Mouse (Mus musculus) adrenal gland, adult 10 weeks (tissue): ENCODE measurements around the gene Trf. TPM values are rescaled to one million over a fixed set of nuclear protein-coding genes. Genes with fewer than 3 reads are reported as not detected.

Source experiments
- polyA plus RNA-seq: library from polyadenylated mRNA; stranded (reverse); fragments of 350-450 nt; fragmentation: Illumina TruSeq; extraction: RNeasy Lipid Tissue Mini Kit (QIAGEN cat#74804); gene quantifications from one replicate; pipeline ENCODE4 v1.2.3, GENCODE M21; 2014; ENCODE audit warnings: low read depth, low replicate concordance

The Trf gene
- 255 TPM for polyA plus RNA-seq

DNA sequence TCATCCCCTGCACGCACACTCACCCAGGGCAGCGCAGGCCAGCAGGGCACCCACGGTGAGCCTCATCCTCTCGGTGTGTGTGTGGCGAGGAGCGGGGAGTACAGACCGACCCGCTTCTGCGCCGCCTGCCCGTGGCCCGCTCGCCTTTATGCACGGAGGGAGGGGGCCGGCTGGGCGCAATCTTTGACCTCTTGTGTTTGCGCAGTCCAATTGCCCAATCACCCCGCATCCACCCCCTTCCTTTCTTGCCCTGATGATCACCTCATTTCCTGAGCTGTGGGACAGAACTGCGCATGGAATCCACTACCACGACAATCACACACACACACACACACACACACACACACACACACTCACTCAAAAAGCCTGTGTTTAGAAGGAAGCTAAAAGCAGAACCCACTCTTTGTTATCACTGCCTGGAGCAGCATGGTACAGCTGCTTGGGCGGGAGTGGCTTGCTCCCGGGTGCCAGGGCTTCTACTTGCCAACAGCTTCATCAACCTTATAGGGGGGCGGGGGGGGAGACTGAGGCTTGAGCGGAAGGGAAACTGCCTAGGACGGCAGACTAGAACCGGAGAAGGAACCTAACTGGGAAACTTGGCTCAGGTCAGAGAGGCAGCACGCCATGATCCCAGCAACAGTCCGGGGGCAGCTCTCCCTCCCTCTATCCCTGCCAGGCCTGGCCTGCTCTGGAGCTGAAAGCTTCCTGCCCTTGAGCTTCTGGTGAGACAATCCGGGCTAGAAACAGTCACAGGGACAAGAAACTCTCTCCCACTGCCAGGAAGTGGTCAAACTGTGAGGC lies at the start of gene Trf, which contains the start of gene Gm20425:
Trf (minus strand) TSS at position 294 of the 801 bp plus-strand sequence.
Gm20425 (minus strand) TSS at position 157 of the 801 bp plus-strand sequence.

DNA sequence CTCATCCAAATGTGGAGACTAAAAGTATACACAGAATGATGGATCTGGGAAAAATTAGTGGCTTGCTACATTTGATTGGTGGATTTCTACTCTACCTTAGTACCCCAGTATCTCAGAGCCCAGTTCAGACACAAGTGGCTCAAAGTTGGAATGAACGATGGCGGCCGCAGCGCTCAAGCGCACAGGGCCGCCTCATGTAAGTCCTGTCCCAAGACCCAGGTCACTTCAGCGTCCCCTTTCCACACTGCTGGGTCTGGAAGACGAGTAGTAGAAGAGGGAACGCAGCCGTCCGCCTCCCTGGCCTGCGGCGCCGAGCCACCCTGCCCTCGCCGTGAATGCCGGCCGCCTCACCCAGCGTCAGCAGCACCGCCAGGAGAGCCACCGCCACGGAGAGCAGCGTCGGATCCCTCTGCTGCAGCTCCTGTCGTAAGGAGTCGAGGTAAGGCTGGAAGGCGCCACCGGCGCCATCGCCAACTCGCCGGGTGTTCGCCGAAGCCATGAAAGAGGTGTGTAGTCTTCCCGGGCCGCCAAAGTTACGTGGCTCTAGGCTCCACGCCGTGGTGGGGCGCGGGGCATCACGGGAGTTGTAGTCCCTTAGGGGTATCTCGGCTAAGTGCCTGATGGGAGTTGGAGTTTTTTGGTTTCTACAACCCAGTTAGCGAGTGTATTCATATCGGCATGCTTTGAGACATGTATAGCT lies 28.5 kb downstream of the Trf start, which contains the start of gene Srprb:
Srprb (minus strand) TSS at position 577 of the 700 bp plus-strand sequence.

Other genes starting within 250 kb of the Trf start
- 0.93 TPM for gene Slco2a1, start 241.7 kb downstream of the Trf start, polyA plus RNA-seq
- gene Rab6b, start 118.7 kb downstream of the Trf start, polyA plus RNA-seq: 10.6 TPM
- 15.9 TPM for gene Srprb, start 28.3 kb downstream of the Trf start, polyA plus RNA-seq
- gene Gm20425, start 137 bp downstream of the Trf start, polyA plus RNA-seq: 4.7 TPM
- gene 1300017J02Rik, start 74.6 kb upstream of the Trf start, polyA plus RNA-seq: not detected
- gene Topbp1, start 74.8 kb upstream of the Trf start, polyA plus RNA-seq: 39.8 TPM
- gene Cdv3, start 135.4 kb upstream of the Trf start, polyA plus RNA-seq: 277 TPM
- gene Bfsp2, start 250.0 kb upstream of the Trf start, polyA plus RNA-seq: not detected